Mouse (Mus musculus): Measurements from ENCODE around the gene Olfr70. TPM values are rescaled to one million over a fixed set of nuclear protein-coding genes. Genes with fewer than 3 reads are reported as not detected.

The Olfr70 gene
- polyA plus RNA-seq, 1 experiment: not detected

GRCm38 (mm10) chr4:43720491-43721228, 20.1 kb upstream of the Olfr70 start:
- TF ChIP-seq CTCF (IDR thresholded peaks at IDR 0.05; ENCODE audit: insufficient read depth, low read length) (no peak), POLR2A (IDR thresholded peaks at IDR 0.05; ENCODE audit: borderline replicate concordance, extremely low read depth, low read depth, low read length) (no peak)
- no peaks in the 10 kb centered on the region; the same call in 1 of the 2 replicates for H3K4me1 ChIP-seq (ENCODE audit: control insufficient read depth, insufficient read depth, low read length)
- no peak for DNase-seq
- H3K4me3 ChIP-seq (replicated peaks; ENCODE audit: extremely low read depth, low read depth, low read length): no peak overlapping the region
- WGBS: 41% methylated on average over 14 of the region's 16 CpGs

- H3K4me1 ChIP-seq (ENCODE audit: control insufficient read depth, insufficient read depth, low read length): no peaks in the 10 kb centered on the region
- TF ChIP-seq CTCF (IDR thresholded peaks at IDR 0.05; ENCODE audit: insufficient read depth, low read length) (no peak), POLR2A (IDR thresholded peaks at IDR 0.05; ENCODE audit: borderline replicate concordance, extremely low read depth, low read depth, low read length) (no peak)
- no peak overlapping the region for H3K4me3 ChIP-seq (replicated peaks; ENCODE audit: extremely low read depth, low read depth, low read length)
- WGBS: 30% methylated on average over 7 of the region's 7 CpGs
- DNase-seq: no peak
These were observed 13.1 kb upstream of the Olfr70 start for GRCm38 (mm10) chr4:43713652-43714219.

GRCm38 (mm10) chr4:43711821-43712220, 11.2 kb upstream of the Olfr70 start:
- WGBS: 0% methylated on average over 2 of the region's 2 CpGs
- peak; percentile 81 for DNase-seq
- TF ChIP-seq CTCF (IDR thresholded peaks at IDR 0.05; ENCODE audit: insufficient read depth, low read length) (peak; percentile 80), POLR2A (IDR thresholded peaks at IDR 0.05; ENCODE audit: borderline replicate concordance, extremely low read depth, low read depth, low read length) (no peak)
- Histone ChIP-seq H3K4me1 (ENCODE audit: control insufficient read depth, insufficient read depth, low read length) (no peaks in the 10 kb centered on the region), H3K4me3 (replicated peaks; ENCODE audit: extremely low read depth, low read depth, low read length) (no peak overlapping the region)

- peak; percentile 61 for DNase-seq
- WGBS: 43% methylated on average over 6 of the region's 6 CpGs
These were observed 9.3 kb upstream of the Olfr70 start, which contains the start of gene Olfr71 for GRCm38 (mm10) chr4:43709869-43710268. Olfr71 (minus strand) TSS chr4:43710255.

GRCm38 (mm10) chr4:43705991-43706390, 5.4 kb upstream of the Olfr70 start:
- no peaks in the 10 kb centered on the region for H3K4me1 ChIP-seq (ENCODE audit: control insufficient read depth, insufficient read depth, low read length)
- WGBS: 68% methylated on average over 13 of the region's 13 CpGs
- TF ChIP-seq CTCF (IDR thresholded peaks at IDR 0.05; ENCODE audit: insufficient read depth, low read length): no peak
- TF ChIP-seq POLR2A (IDR thresholded peaks at IDR 0.05; ENCODE audit: borderline replicate concordance, extremely low read depth, low read depth, low read length): no peak
- no peak overlapping the region for H3K4me3 ChIP-seq (replicated peaks; ENCODE audit: extremely low read depth, low read depth, low read length)
- no peak for DNase-seq

More at GRCm38 (mm10) chr4:43709869-43710268, 9.3 kb upstream of the Olfr70 start, which contains the start of gene Olfr71:
- Histone ChIP-seq H3K4me1 (ENCODE audit: control insufficient read depth, insufficient read depth, low read length) (no peaks in the 10 kb centered on the region), H3K4me3 (replicated peaks; ENCODE audit: extremely low read depth, low read depth, low read length) (no peak within 1 kb of the TSS)
- TF ChIP-seq POLR2A (IDR thresholded peaks at IDR 0.05; ENCODE audit: borderline replicate concordance, extremely low read depth, low read depth, low read length) (no peak), CTCF (IDR thresholded peaks at IDR 0.05; ENCODE audit: insufficient read depth, low read length) (no peak)

GRCm38 (mm10) chr4:43703851-43704250, 3.2 kb upstream of the Olfr70 start:
- H3K4me1 ChIP-seq (ENCODE audit: control insufficient read depth, insufficient read depth, low read length): no peaks in the 10 kb centered on the region
- 73% methylated on average over 8 of the region's 8 CpGs for WGBS
- DNase-seq: no peak
- TF ChIP-seq POLR2A (IDR thresholded peaks at IDR 0.05; ENCODE audit: borderline replicate concordance, extremely low read depth, low read depth, low read length): no peak
- no peak for TF ChIP-seq CTCF (IDR thresholded peaks at IDR 0.05; ENCODE audit: insufficient read depth, low read length)
- H3K4me3 ChIP-seq (replicated peaks; ENCODE audit: extremely low read depth, low read depth, low read length): no peak overlapping the region

- no peak for DNase-seq
- TF ChIP-seq CTCF (IDR thresholded peaks at IDR 0.05; ENCODE audit: insufficient read depth, low read length): peak; percentile 41
- no peak for TF ChIP-seq POLR2A (IDR thresholded peaks at IDR 0.05; ENCODE audit: borderline replicate concordance, extremely low read depth, low read depth, low read length)
- Histone ChIP-seq H3K4me3 (replicated peaks; ENCODE audit: extremely low read depth, low read depth, low read length) (no peak overlapping the region), H3K4me1 (ENCODE audit: control insufficient read depth, insufficient read depth, low read length) (no peaks in the 10 kb centered on the region)
- WGBS: 73% methylated on average over 6 of the region's 6 CpGs
These were observed 2.8 kb upstream of the Olfr70 start for GRCm38 (mm10) chr4:43703439-43703838.

GRCm38 (mm10) chr4:43696561-43696960, 4.0 kb downstream of the Olfr70 start:
- 82% methylated on average over 13 of the region's 13 CpGs for WGBS

GRCm38 (mm10) chr4:43695249-43695671, 5.3 kb downstream of the Olfr70 start:
- 24% methylated on average over 9 of the region's 9 CpGs for WGBS
- H3K4me3 ChIP-seq (replicated peaks; ENCODE audit: extremely low read depth, low read depth, low read length): no peak overlapping the region
- H3K4me1 ChIP-seq (ENCODE audit: control insufficient read depth, insufficient read depth, low read length): peaks cover 2% of the 10 kb centered on the region; the same call in 1 of the 2 replicates
- peak; percentile 54 for DNase-seq
- TF ChIP-seq POLR2A (IDR thresholded peaks at IDR 0.05; ENCODE audit: borderline replicate concordance, extremely low read depth, low read depth, low read length) (peak; percentile 59; the same call in 1 of the 2 replicates), CTCF (IDR thresholded peaks at IDR 0.05; ENCODE audit: insufficient read depth, low read length) (no peak)

More at GRCm38 (mm10) chr4:43696561-43696960, 4.0 kb downstream of the Olfr70 start:
- no peak for DNase-seq
- Histone ChIP-seq H3K4me3 (replicated peaks; ENCODE audit: extremely low read depth, low read depth, low read length) (no peak overlapping the region), H3K4me1 (ENCODE audit: control insufficient read depth, insufficient read depth, low read length) (peaks cover 2% of the 10 kb centered on the region; the same call in 1 of the 2 replicates)
- no peak for TF ChIP-seq CTCF (IDR thresholded peaks at IDR 0.05; ENCODE audit: insufficient read depth, low read length)
- no peak for TF ChIP-seq POLR2A (IDR thresholded peaks at IDR 0.05; ENCODE audit: borderline replicate concordance, extremely low read depth, low read depth, low read length)

Measured in lung, adult 2 months (tissue).